Mouse (Mus musculus): ENCODE results near the gene Eri3.

- TF ChIP-seq CTCF (IDR thresholded peaks at IDR 0.05; ENCODE audit: low read depth) (no peak), EP300 (optimal IDR thresholded peaks at IDR 0.05) (no peak)
These were observed 102.6 kb downstream of the Eri3 start for GRCm38 (mm10) chr4:117652727-117653126.

Measured in stomach, postnatal 0 days (tissue).